Mouse (Mus musculus): ENCODE measurements around the gene Desi1. TPM values are rescaled to one million over a fixed set of nuclear protein-coding genes. Genes with fewer than 3 reads are reported as not detected.

Desi1 gene
- total and polyA plus RNA-seq, 3 experiments, result 10.0 to 47.3 (median 10.9) TPM

GRCm38 (mm10) chr15:81993992-81994391, 39.7 kb downstream of the Desi1 start:
- DNase-seq (ENCODE audit: extremely low read depth), result no peak
- no peak overlapping the region for H3K27ac ChIP-seq (ENCODE audit: insufficient read depth, low read depth)

GRCm38 (mm10) chr15:81990549-81990948, 43.1 kb downstream of the Desi1 start:
- Histone ChIP-seq H3K79me2 (replicated peaks; ENCODE audit: control insufficient read depth, extremely low read depth, insufficient read depth, poor library complexity, severe bottlenecking) (no peaks in the 10 kb centered on the region), H3K4me2 (ENCODE audit: insufficient read depth, low read depth, poor library complexity, severe bottlenecking) (no peak overlapping the region), H3K36me3 (replicated peaks in 1 of 2; ENCODE audit: control insufficient read depth in 1 of 2, insufficient read depth in 1 of 2, low read length in 1 of 2) (peaks cover 17 to 47% of the 10 kb centered on the region in 2 experiments), H3K4me1 (ENCODE audit: control insufficient read depth in 1 of 2, insufficient read depth in 2 of 2) (peaks cover 0 to 5% of the 10 kb centered on the region in 2 experiments; a peak in 1 of 4 replicates), H3K9me3 (replicated peaks; ENCODE audit: low read length) (no peaks in the 10 kb centered on the region), H3K4me3 (replicated peaks in 1 of 3; ENCODE audit: low read depth in 2 of 3, low read length in 2 of 3, poor library complexity in 1 of 3) (no peak overlapping the region), H3K27me3 (replicated peaks) (no peaks in the 10 kb centered on the region), H3K9ac (ENCODE audit: insufficient read depth, low read depth) (no peak overlapping the region), H3K27ac (ENCODE audit: insufficient read depth, low read depth) (no peak overlapping the region)
- dilution Hi-C loops (cut with MboI; ENCODE audit: extremely low pct_ligation_motif_present, extremely low pct_unique_long_range_greater_than_20kb, low sequenced_read_pairs), result no loop called here
- in situ Hi-C loops (cut with MboI; ENCODE audit: low pct_ligation_motif_present, low pct_unique_long_range_greater_than_20kb, low sequenced_read_pairs), result no loop called here
- no peak for DNase-seq (ENCODE audit: extremely low read depth)
- TF ChIP-seq POLR2A (IDR thresholded peaks at IDR 0.05; ENCODE audit: low read depth, low read length) (no peak), KAT2A (IDR thresholded peaks at IDR 0.05; ENCODE audit: insufficient replicate concordance, low read length) (no peak), TCF12 (IDR thresholded peaks at IDR 0.05; ENCODE audit: low read depth, low read length) (no peak), TBP (conservative IDR thresholded peaks at IDR 0.05; ENCODE audit: low read depth, low read length) (no peak), POLR2AphosphoS2 (IDR thresholded peaks at IDR 0.05; ENCODE audit: low read depth, low read length) (no peak), ZNF384 (IDR thresholded peaks at IDR 0.05; ENCODE audit: low read depth, low read length) (no peak), MAX (IDR thresholded peaks at IDR 0.05; ENCODE audit: low read length) (no peak)

More at GRCm38 (mm10) chr15:81993992-81994391, 39.7 kb downstream of the Desi1 start:
- H3K36me3 ChIP-seq (replicated peaks in 1 of 2; ENCODE audit: control insufficient read depth in 1 of 2, insufficient read depth in 1 of 2, low read length in 1 of 2), result peaks cover 31 to 80% of the 10 kb centered on the region in 2 experiments
- in situ Hi-C loops (cut with MboI; ENCODE audit: low pct_ligation_motif_present, low pct_unique_long_range_greater_than_20kb, low sequenced_read_pairs), result no loop called here
- no peak overlapping the region for H3K4me3 ChIP-seq (replicated peaks in 1 of 3; ENCODE audit: low read depth in 2 of 3, low read length in 2 of 3, poor library complexity in 1 of 3)
- no peaks in the 10 kb centered on the region for H3K9me3 ChIP-seq (replicated peaks; ENCODE audit: low read length)
- H3K27me3 ChIP-seq (replicated peaks), result no peaks in the 10 kb centered on the region
- TF ChIP-seq MXI1 (IDR thresholded peaks at IDR 0.05; ENCODE audit: low read depth, low read length) (no peak), ZMIZ1 (IDR thresholded peaks at IDR 0.05; ENCODE audit: low read depth, low read length) (no peak), MEF2A (IDR thresholded peaks at IDR 0.05; ENCODE audit: borderline replicate concordance, low read depth, low read length) (no peak), E2F4 (IDR thresholded peaks at IDR 0.05; ENCODE audit: insufficient replicate concordance, low read depth, low read length) (no peak), USF2 (conservative IDR thresholded peaks at IDR 0.05; ENCODE audit: low read depth, low read length) (no peak)
- H3K79me2 ChIP-seq (replicated peaks; ENCODE audit: control insufficient read depth, extremely low read depth, insufficient read depth, poor library complexity, severe bottlenecking), result no peaks in the 10 kb centered on the region
- H3K4me1 ChIP-seq (ENCODE audit: control insufficient read depth in 1 of 2, insufficient read depth in 2 of 2), result no peaks in the 10 kb centered on the region
- dilution Hi-C loops (cut with MboI; ENCODE audit: extremely low pct_ligation_motif_present, extremely low pct_unique_long_range_greater_than_20kb, low sequenced_read_pairs), result no loop called here
- H3K9ac ChIP-seq (ENCODE audit: insufficient read depth, low read depth), result no peak overlapping the region
- H3K4me2 ChIP-seq (ENCODE audit: insufficient read depth, low read depth, poor library complexity, severe bottlenecking), result no peak overlapping the region

GRCm38 (mm10) chr15:81989371-81990062, 44.1 kb downstream of the Desi1 start:
- Histone ChIP-seq H3K9ac (ENCODE audit: insufficient read depth, low read depth) (no peak overlapping the region), H3K36me3 (replicated peaks in 1 of 2; ENCODE audit: control insufficient read depth in 1 of 2, insufficient read depth in 1 of 2, low read length in 1 of 2) (peaks cover 11 to 37% of the 10 kb centered on the region in 2 experiments), H3K4me2 (ENCODE audit: insufficient read depth, low read depth, poor library complexity, severe bottlenecking) (no peak overlapping the region), H3K27ac (ENCODE audit: insufficient read depth, low read depth) (no peak overlapping the region), H3K79me2 (replicated peaks; ENCODE audit: control insufficient read depth, extremely low read depth, insufficient read depth, poor library complexity, severe bottlenecking) (no peaks in the 10 kb centered on the region), H3K27me3 (replicated peaks) (no peaks in the 10 kb centered on the region), H3K4me3 (replicated peaks in 1 of 3; ENCODE audit: low read depth in 2 of 3, low read length in 2 of 3, poor library complexity in 1 of 3) (no peak overlapping the region), H3K4me1 (ENCODE audit: control insufficient read depth in 1 of 2, insufficient read depth in 2 of 2) (peaks cover 0 to 15% of the 10 kb centered on the region in 2 experiments; a peak in 1 of 4 replicates), H3K9me3 (replicated peaks; ENCODE audit: low read length) (no peaks in the 10 kb centered on the region)
- peak; percentile 84 for DNase-seq (ENCODE audit: extremely low read depth)
- in situ Hi-C loops (cut with MboI; ENCODE audit: low pct_ligation_motif_present, low pct_unique_long_range_greater_than_20kb, low sequenced_read_pairs) (no loop called here), dilution Hi-C loops (cut with MboI; ENCODE audit: extremely low pct_ligation_motif_present, extremely low pct_unique_long_range_greater_than_20kb, low sequenced_read_pairs) (no loop called here)
- TF ChIP-seq CTCF (conservative IDR thresholded peaks at IDR 0.05 in 1 of 2, IDR thresholded peaks at IDR 0.05 in 1 of 2; ENCODE audit: low read depth in 2 of 2, low read length in 2 of 2) (peak; percentile 48 to 97; a peak in 3 of 4 replicates), EP300 (IDR thresholded peaks at IDR 0.05; ENCODE audit: low read length) (no peak), ZC3H11A (IDR thresholded peaks at IDR 0.05; ENCODE audit: low read depth, low read length) (peak; percentile 88), RAD21 (IDR thresholded peaks at IDR 0.05; ENCODE audit: low read depth, low read length) (peak; percentile 92), POLR2AphosphoS2 (IDR thresholded peaks at IDR 0.05; ENCODE audit: low read depth, low read length) (no peak), TBP (conservative IDR thresholded peaks at IDR 0.05; ENCODE audit: low read depth, low read length) (no peak), USF2 (conservative IDR thresholded peaks at IDR 0.05; ENCODE audit: low read depth, low read length) (no peak), SMC3 (IDR thresholded peaks at IDR 0.05; ENCODE audit: low read depth, low read length) (peak; percentile 99)

Data from CH12.LX (cell line).